Mouse (Mus musculus) heart, postnatal 0 days (tissue): ENCODE results near the gene Tpd52l1.

Experiments used
- CTCF ChIP-seq: IDR thresholded peaks from 2 replicates; pipeline ENCODE4 v1.5.1; 2016; ENCODE audit warnings: antibody characterized with exemption, control low read depth, low read depth
- EP300 ChIP-seq: IDR thresholded peaks from 2 replicates; pipeline ENCODE4 v1.6.1; 2016; ENCODE audit warnings: antibody characterized with exemption, low read depth

GRCm38 (mm10) chr10:31298263-31298662 lies 147.5 kb downstream of the Tpd52l1 start:
- peak; percentile 33 for TF ChIP-seq CTCF
- TF ChIP-seq EP300 = no peak
